Mouse (Mus musculus): ENCODE data around the gene Pomgnt1. TPM values are rescaled to one million over a fixed set of nuclear protein-coding genes. Genes with fewer than 3 reads are reported as not detected.
A peak's percentile ranks its signal among the peaks of the same experiment; 100 is the strongest.

Pomgnt1 gene
- total and polyA plus RNA-seq, 3 experiments, result 33.0 to 40.7 (median 40.2) TPM

DNA sequence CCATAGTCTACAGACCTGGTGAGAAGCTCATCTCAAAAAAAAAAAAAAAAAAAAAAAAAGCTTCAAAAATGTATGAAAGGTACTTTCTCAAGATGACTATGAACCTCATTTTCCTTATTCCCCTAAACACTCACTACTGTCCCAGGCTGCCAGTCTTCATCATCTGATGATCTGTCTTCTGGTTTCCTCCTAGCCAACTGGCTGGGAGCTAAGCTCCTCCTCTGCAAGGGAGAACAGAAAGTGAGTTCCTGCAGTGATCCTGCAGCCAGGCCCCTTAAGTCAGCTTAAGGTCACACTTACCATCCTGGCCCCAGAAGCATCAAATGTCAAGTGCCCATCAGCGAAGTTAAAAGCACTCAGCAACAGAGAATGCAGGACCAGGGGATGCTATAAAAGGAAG is 878 bp upstream of the Pomgnt1 start:
- H3K4me2 ChIP-seq (ENCODE audit: insufficient read depth, low read depth, poor library complexity, severe bottlenecking), result peak overlapping the region; percentile 97
- no peak overlapping the region for H3K27ac ChIP-seq (ENCODE audit: insufficient read depth, low read depth)
- H3K4me3 ChIP-seq (replicated peaks in 1 of 3; ENCODE audit: low read depth in 2 of 3, low read length in 2 of 3, poor library complexity in 1 of 3), result peak overlapping the region; percentile 70 to 100 (median 80)
- no peaks in the 10 kb centered on the region for H3K9me3 ChIP-seq (replicated peaks; ENCODE audit: low read length)
- in situ Hi-C loops (cut with MboI; ENCODE audit: low pct_ligation_motif_present, low pct_unique_long_range_greater_than_20kb, low sequenced_read_pairs) (no loop called here), dilution Hi-C loops (cut with MboI; ENCODE audit: extremely low pct_ligation_motif_present, extremely low pct_unique_long_range_greater_than_20kb, low sequenced_read_pairs) (no loop called here)
- H3K27me3 ChIP-seq (replicated peaks), result no peaks in the 10 kb centered on the region
- peaks cover 19% of the 10 kb centered on the region for H3K79me2 ChIP-seq (replicated peaks; ENCODE audit: control insufficient read depth, extremely low read depth, insufficient read depth, poor library complexity, severe bottlenecking)
- DNase-seq (ENCODE audit: extremely low read depth), result peak; percentile 48
- peaks cover 23 to 36% of the 10 kb centered on the region in 2 experiments for H3K36me3 ChIP-seq (replicated peaks in 1 of 2; ENCODE audit: control insufficient read depth in 1 of 2, insufficient read depth in 1 of 2, low read length in 1 of 2)
- H3K4me1 ChIP-seq (ENCODE audit: control insufficient read depth in 1 of 2, insufficient read depth in 2 of 2), result peaks cover 3 to 17% of the 10 kb centered on the region in 2 experiments; a peak in 3 of 4 replicates
- peak overlapping the region; percentile 84 for H3K9ac ChIP-seq (ENCODE audit: insufficient read depth, low read depth)
- TF ChIP-seq CHD2 (IDR thresholded peaks at IDR 0.05; ENCODE audit: low read length), result no peak
- no peak for TF ChIP-seq MAZ (IDR thresholded peaks at IDR 0.05; ENCODE audit: low read depth, low read length)

DNA sequence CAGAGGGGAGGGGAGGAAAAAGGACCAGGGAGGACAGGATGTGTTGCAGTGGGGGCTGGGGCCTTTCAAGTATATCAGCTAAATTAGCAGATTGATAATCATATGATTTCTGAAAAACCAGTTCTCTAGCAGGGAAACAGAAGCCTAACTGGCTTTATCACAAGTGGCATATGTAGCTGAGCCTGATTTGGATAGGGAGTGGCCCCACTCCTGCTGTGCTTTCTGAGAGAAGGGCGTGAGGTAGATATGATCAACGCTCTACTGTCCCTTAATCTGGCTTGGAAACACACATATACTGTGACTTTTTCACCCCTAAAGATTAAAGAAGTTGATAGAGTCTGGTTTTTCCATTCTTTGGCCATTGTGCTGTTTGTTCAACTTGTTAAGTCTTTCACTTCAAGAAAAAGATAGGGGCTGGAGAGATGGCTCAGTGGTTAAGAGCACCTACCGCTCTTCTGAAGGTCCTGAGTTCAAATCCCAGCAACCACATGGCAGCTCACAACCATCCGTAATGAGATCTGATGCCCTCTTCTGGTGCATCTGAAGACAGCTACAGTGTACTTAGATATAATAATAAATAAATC is 2.3 kb downstream of the Pomgnt1 start:
- Histone ChIP-seq H3K9ac (ENCODE audit: insufficient read depth, low read depth) (no peak overlapping the region), H3K9me3 (replicated peaks; ENCODE audit: low read length) (no peaks in the 10 kb centered on the region), H3K27ac (ENCODE audit: insufficient read depth, low read depth) (no peak overlapping the region), H3K4me1 (ENCODE audit: control insufficient read depth in 1 of 2, insufficient read depth in 2 of 2) (peaks cover 3 to 17% of the 10 kb centered on the region in 2 experiments; a peak in 3 of 4 replicates), H3K27me3 (replicated peaks) (no peaks in the 10 kb centered on the region), H3K36me3 (replicated peaks in 1 of 2; ENCODE audit: control insufficient read depth in 1 of 2, insufficient read depth in 1 of 2, low read length in 1 of 2) (peaks cover 6 to 24% of the 10 kb centered on the region in 2 experiments), H3K4me2 (ENCODE audit: insufficient read depth, low read depth, poor library complexity, severe bottlenecking) (no peak overlapping the region), H3K4me3 (replicated peaks in 1 of 3; ENCODE audit: low read depth in 2 of 3, low read length in 2 of 3, poor library complexity in 1 of 3) (no peak overlapping the region), H3K79me2 (replicated peaks; ENCODE audit: control insufficient read depth, extremely low read depth, insufficient read depth, poor library complexity, severe bottlenecking) (peaks cover 19% of the 10 kb centered on the region)
- in situ Hi-C loops (cut with MboI; ENCODE audit: low pct_ligation_motif_present, low pct_unique_long_range_greater_than_20kb, low sequenced_read_pairs), result no loop called here
- dilution Hi-C loops (cut with MboI; ENCODE audit: extremely low pct_ligation_motif_present, extremely low pct_unique_long_range_greater_than_20kb, low sequenced_read_pairs), result no loop called here
- no peak for TF ChIP-seq MEF2A (IDR thresholded peaks at IDR 0.05; ENCODE audit: borderline replicate concordance, low read depth, low read length)
- no peak for TF ChIP-seq USF1 (IDR thresholded peaks at IDR 0.05; ENCODE audit: low read depth, low read length)
- no peak for TF ChIP-seq MXI1 (IDR thresholded peaks at IDR 0.05; ENCODE audit: low read depth, low read length)
- TF ChIP-seq JUN (IDR thresholded peaks at IDR 0.05; ENCODE audit: insufficient read depth, low read depth, low read length), result no peak
- TF ChIP-seq MAFK (IDR thresholded peaks at IDR 0.05; ENCODE audit: insufficient replicate concordance, low read length), result no peak
- no peak for TF ChIP-seq ELF1 (IDR thresholded peaks at IDR 0.05; ENCODE audit: low read depth, low read length)
- no peak for TF ChIP-seq MAZ (IDR thresholded peaks at IDR 0.05; ENCODE audit: low read depth, low read length)
- TF ChIP-seq NRF1 (IDR thresholded peaks at IDR 0.05; ENCODE audit: low read depth, low read length), result no peak
- TF ChIP-seq JUND (conservative IDR thresholded peaks at IDR 0.05; ENCODE audit: low read depth, low read length), result no peak
- no peak for TF ChIP-seq ZNF384 (IDR thresholded peaks at IDR 0.05; ENCODE audit: low read depth, low read length)
- TF ChIP-seq NELFE (IDR thresholded peaks at IDR 0.05; ENCODE audit: low read depth, low read length), result no peak
- TF ChIP-seq HCFC1 (IDR thresholded peaks at IDR 0.05; ENCODE audit: low read depth, low read length), result no peak
- no peak for TF ChIP-seq RCOR1 (conservative IDR thresholded peaks at IDR 0.05; ENCODE audit: low read depth, low read length)
- no peak for TF ChIP-seq ZC3H11A (IDR thresholded peaks at IDR 0.05; ENCODE audit: low read depth, low read length)
- no peak for TF ChIP-seq SIN3A (IDR thresholded peaks at IDR 0.05; ENCODE audit: low read length)
- no peak for DNase-seq (ENCODE audit: extremely low read depth)

Measured in CH12.LX (cell line).